ENCODE assay signal across 7 mouse cellular contexts in genomic region chr11:85182617-85183283, GRCm38 (mm10). TPM values are rescaled to one million over a fixed set of nuclear protein-coding genes. Genes with fewer than 3 reads are reported as not detected.
DNase-seq lines count a peak whose midpoint lies in the region; ATAC-seq and TF ChIP-seq lines count a peak whose summit lies in the region.

No protein-coding gene starts in this region.

- peak overlapping the region; percentile 18; the same call in 1 of the 2 replicates for H3K9ac ChIP-seq in intestine, postnatal 0 days (ENCODE audit: low read depth, low read length)
- peak overlapping the region; percentile 24 for H3K9ac ChIP-seq in midbrain, embryonic 11.5 days (ENCODE audit: low read length)

- WGBS in intestine, postnatal 0 days = 2% methylated on average over 20 of the region's 20 CpGs
- WGBS in midbrain, embryonic 11.5 days = 9% methylated on average over 19 of the region's 20 CpGs
- WGBS in small intestine, adult 2 months = 4% methylated on average over 20 of the region's 20 CpGs

- peak; percentile 91 for ATAC-seq in granulocyte monocyte progenitor cell, adult 5-6 weeks (replicated peaks; ENCODE audit: poor library complexity, severe bottlenecking)
- ATAC-seq in intestine, postnatal 0 days = peak; percentile 59
- ATAC-seq in midbrain, embryonic 11.5 days (ENCODE audit: low FRiP score) = peak; percentile 92

- no peaks in the 10 kb centered on the region for H3K27me3 ChIP-seq in intestine, postnatal 0 days (replicated peaks; ENCODE audit: control insufficient read depth, insufficient read depth, low read length)
- no peaks in the 10 kb centered on the region for H3K27me3 ChIP-seq in midbrain, embryonic 11.5 days (ENCODE audit: control insufficient read depth, insufficient read depth, low read length)
- no peaks in the 10 kb centered on the region for H3K27me3 ChIP-seq in small intestine, adult 2 months (ENCODE audit: control insufficient read depth, insufficient read depth, low read length)

- H3K4me3 ChIP-seq in intestine, postnatal 0 days (ENCODE audit: low read depth, low read length) = peak overlapping the region; percentile 36
- H3K4me3 ChIP-seq in midbrain, embryonic 11.5 days (ENCODE audit: low read depth, low read length) = peak overlapping the region; percentile 17
- peak overlapping the region; percentile 57 for H3K4me3 ChIP-seq in small intestine, adult 2 months (ENCODE audit: low read depth, low read length)

- peak; percentile 81 for DNase-seq in adrenal gland, postnatal 10 days
- peak; percentile 81 for DNase-seq in embryo, embryonic 11.5 days (ENCODE audit: low read depth, low spot score)
- DNase-seq in left cerebral cortex, postnatal 4 days = peak; percentile 89
- DNase-seq in midbrain, embryonic 11.5 days (ENCODE audit: low spot score, missing footprints) = peak; percentile 97

- H3K4me2 ChIP-seq in intestine, postnatal 0 days (replicated peaks; ENCODE audit: low read depth) = peak overlapping the region; percentile 69
- peak overlapping the region; percentile 39 for H3K4me2 ChIP-seq in midbrain, embryonic 11.5 days

- H3K4me1 ChIP-seq in intestine, postnatal 0 days (replicated peaks; ENCODE audit: control insufficient read depth, insufficient read depth, low read length) = no peaks in the 10 kb centered on the region
- H3K4me1 ChIP-seq in midbrain, embryonic 11.5 days (ENCODE audit: control insufficient read depth, insufficient read depth, low read length) = peaks cover 4% of the 10 kb centered on the region; the same call in 1 of the 2 replicates
- peaks cover 5% of the 10 kb centered on the region; the same call in 1 of the 2 replicates for H3K4me1 ChIP-seq in small intestine, adult 2 months (ENCODE audit: control insufficient read depth, insufficient read depth, insufficient read length, low read length)

- TF ChIP-seq CTCF in intestine, postnatal 0 days (IDR thresholded peaks at IDR 0.05; ENCODE audit: low read depth) = peak; percentile 95
- TF ChIP-seq CTCF in small intestine, adult 2 months (IDR thresholded peaks at IDR 0.05; ENCODE audit: extremely low read depth, insufficient read length, insufficient replicate concordance, low read depth, low read length) = peak; percentile 66; the same call in 1 of the 2 replicates

- intact Hi-C loops in left cerebral cortex, postnatal 4 days (cut with DNase I) = loop anchor here (5.0 kb wide), 1 partner anchor 265 kb away; the partner anchor contains the start of gene Znhit3

- no peaks in the 10 kb centered on the region for H3K9me3 ChIP-seq in intestine, postnatal 0 days (ENCODE audit: control insufficient read depth)
- no peaks in the 10 kb centered on the region for H3K9me3 ChIP-seq in midbrain, embryonic 11.5 days (ENCODE audit: control insufficient read depth, low read length)

- H3K27ac ChIP-seq in intestine, postnatal 0 days (ENCODE audit: low read depth, low read length) = no peak overlapping the region
- H3K27ac ChIP-seq in midbrain, embryonic 11.5 days (ENCODE audit: low read depth, low read length) = no peak overlapping the region
- H3K27ac ChIP-seq in small intestine, adult 2 months (ENCODE audit: insufficient read depth, low read depth, low read length) = no peak overlapping the region

- no peaks in the 10 kb centered on the region for H3K36me3 ChIP-seq in intestine, postnatal 0 days (ENCODE audit: control insufficient read depth, insufficient read depth)
- no peaks in the 10 kb centered on the region for H3K36me3 ChIP-seq in midbrain, embryonic 11.5 days (ENCODE audit: control insufficient read depth, insufficient read depth, low read length)
- no peaks in the 10 kb centered on the region for H3K36me3 ChIP-seq in small intestine, adult 2 months (ENCODE audit: control insufficient read depth, insufficient read depth, low read length)

- no peak for TF ChIP-seq POLR2A in small intestine, adult 2 months (IDR thresholded peaks at IDR 0.05; ENCODE audit: low read depth, low read length)

RNA-seq across cellular contexts. Expression of gene 1700125H20Rik, which starts 12.5 kb away (rescaled TPM):
- 1 to 10 TPM in 1 of 2 experiments, under 1 TPM in 1; 0.99 to 1.4 TPM for total RNA-seq in adrenal gland, postnatal 10 days (2021)
- not detected in 2 replicates for total RNA-seq in granulocyte monocyte progenitor cell, adult 5-6 weeks (2014; fragmentation: Nextera tagmentation)
- 0.26 TPM in 1 of 2 replicates, not detected in the other for total RNA-seq in granulocyte monocyte progenitor cell, adult 5-6 weeks (2017)
- polyA plus RNA-seq in intestine, postnatal 0 days (2015; fragmentation: Nextera tagmentation; extraction: Ambion mirVana) = 0.23 and 0.24 TPM in 2 replicates
- total RNA-seq in left cerebral cortex, postnatal 4 days (2021) = under 1 TPM in 1 of 2 experiments, not detected in 1; 0.80 TPM
- polyA plus RNA-seq in midbrain, embryonic 11.5 days (2014; fragmentation: Nextera tagmentation; extraction: Ambion mirVana) = 0.25 and 0.27 TPM in 2 replicates
- not detected in 2 replicates for polyA plus RNA-seq in small intestine, adult 2 months (2012; rRNA removed)

RNA-seq across cellular contexts. Expression of gene Usp32, which starts 42.8 kb away (rescaled TPM):
- 10 to 100 TPM; 25.3 to 29.1 TPM for total RNA-seq in adrenal gland, postnatal 10 days (2021)
- total RNA-seq in granulocyte monocyte progenitor cell, adult 5-6 weeks (2014; fragmentation: Nextera tagmentation) = 12.2 and 13.6 TPM in 2 replicates
- total RNA-seq in granulocyte monocyte progenitor cell, adult 5-6 weeks (2017) = 7.6 and 12.2 TPM in 2 replicates
- 3.5 and 3.7 TPM in 2 replicates for polyA plus RNA-seq in intestine, postnatal 0 days (2015; fragmentation: Nextera tagmentation; extraction: Ambion mirVana)
- total RNA-seq in left cerebral cortex, postnatal 4 days (2021) = 10 to 100 TPM; 75.1 to 80.3 TPM
- polyA plus RNA-seq in midbrain, embryonic 11.5 days (2014; fragmentation: Nextera tagmentation; extraction: Ambion mirVana) = 7.0 and 8.1 TPM in 2 replicates
- polyA plus RNA-seq in small intestine, adult 2 months (2012; rRNA removed) = 0.63 and 2.8 TPM in 2 replicates

RNA-seq across cellular contexts. Expression of gene Appbp2, which starts 52.2 kb away (rescaled TPM):
- total RNA-seq in adrenal gland, postnatal 10 days (2021) = 10 to 100 TPM; 40.5 to 41.1 TPM
- total RNA-seq in granulocyte monocyte progenitor cell, adult 5-6 weeks (2014; fragmentation: Nextera tagmentation) = 27.3 and 31.5 TPM in 2 replicates
- 25.5 TPM in 2 replicates for total RNA-seq in granulocyte monocyte progenitor cell, adult 5-6 weeks (2017)
- polyA plus RNA-seq in intestine, postnatal 0 days (2015; fragmentation: Nextera tagmentation; extraction: Ambion mirVana) = 17.5 and 19.5 TPM in 2 replicates
- 10 to 100 TPM; 63.7 to 66.3 TPM for total RNA-seq in left cerebral cortex, postnatal 4 days (2021)
- polyA plus RNA-seq in midbrain, embryonic 11.5 days (2014; fragmentation: Nextera tagmentation; extraction: Ambion mirVana) = 63.5 and 69.3 TPM in 2 replicates
- polyA plus RNA-seq in small intestine, adult 2 months (2012; rRNA removed) = 3.6 and 4.7 TPM in 2 replicates
